Mouse (Mus musculus) monocyte, adult 59 days (primary cell): ENCODE data around the gene Dcun1d3. TPM values are rescaled to one million over a fixed set of nuclear protein-coding genes. Genes with fewer than 3 reads are reported as not detected.

Experiments
- total RNA-seq, 2 experiments: library from RNA; stranded (reverse); gene quantifications; one replicate each; pipeline ENCODE4 v1.2.4; 2023

Dcun1d3 gene
- 10 to 100 TPM; 14.9 to 22.4 TPM for total RNA-seq

DNA sequence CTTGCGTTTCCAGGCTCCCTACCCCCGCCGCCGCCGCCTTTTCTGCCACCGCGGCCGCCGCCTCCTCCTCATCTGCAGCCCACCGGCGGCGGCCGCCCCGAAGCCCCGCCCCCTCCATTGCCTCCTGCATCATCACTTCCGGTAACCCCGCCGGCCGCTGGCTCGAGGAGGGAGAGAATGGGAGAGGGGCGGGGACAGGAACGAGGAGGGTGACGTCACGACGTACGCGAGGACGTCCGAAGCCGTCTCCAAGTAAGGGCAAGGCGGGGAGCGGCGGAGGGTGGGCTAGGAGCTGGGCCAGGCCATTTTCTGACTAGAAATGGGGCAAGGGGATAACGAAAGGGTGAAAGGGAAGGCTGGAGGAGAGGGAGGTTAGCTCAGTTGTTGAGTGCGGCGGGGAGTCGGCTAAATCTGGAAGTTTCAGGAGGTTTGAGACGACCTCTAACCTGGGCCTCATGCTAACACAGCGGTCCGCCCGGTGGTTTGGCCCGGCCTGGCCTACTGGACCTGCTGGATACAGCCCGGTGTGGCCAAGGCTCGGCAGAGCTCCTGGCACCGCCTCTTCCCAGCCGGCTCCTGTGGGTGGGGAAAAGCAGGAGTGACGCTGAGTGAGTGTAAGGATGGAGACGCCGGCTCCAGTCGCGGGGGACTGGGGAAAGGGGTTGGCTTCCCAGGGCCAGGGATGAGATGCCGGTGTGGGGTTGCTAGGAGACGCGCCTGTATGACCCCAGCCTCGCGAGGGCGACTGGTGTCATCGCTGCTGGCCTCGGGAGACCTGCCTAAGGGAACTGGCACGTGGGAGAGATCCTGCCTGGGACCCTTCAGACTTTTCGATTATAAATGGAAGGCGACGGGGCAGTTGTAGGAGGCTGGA, at the start of gene Dcun1d3, which contains the start of gene Lyrm1:
Gene Dcun1d3, minus strand, starts transcription at position 660 of the 874 bp plus-strand sequence.
Gene Lyrm1, plus strand, starts transcription at position 223 of the 874 bp plus-strand sequence.

Other genes starting within 250 kb of the Dcun1d3 start
- gene Acsm4, start 206.3 kb downstream of the Dcun1d3 start, total RNA-seq: not detected
- gene Thumpd1, start 175.5 kb downstream of the Dcun1d3 start, total RNA-seq: 10 to 100 TPM; 19.8 to 22.5 TPM
- not detected for gene Acsm3, start 135.4 kb downstream of the Dcun1d3 start, total RNA-seq
- 1 to 10 TPM; 6.1 to 6.4 TPM for gene Rexo5, start 102.3 kb downstream of the Dcun1d3 start, total RNA-seq
- gene Eri2, start 102.2 kb downstream of the Dcun1d3 start, total RNA-seq: 1 to 10 TPM; 1.3 to 1.7 TPM
- 1 to 10 TPM; 4.1 to 6.4 TPM for gene Lyrm1, start 437 bp downstream of the Dcun1d3 start, total RNA-seq
- gene Dnah3, start 199.0 kb upstream of the Dcun1d3 start, total RNA-seq: not detected
- gene Tmem159, start 206.1 kb upstream of the Dcun1d3 start, total RNA-seq: 10 to 100 TPM; 13.3 to 14.9 TPM
- not detected for gene Zp2, start 249.0 kb upstream of the Dcun1d3 start, total RNA-seq